Mouse (Mus musculus) thymus, adult 18-20 months (tissue): ENCODE measurements at regions not wholly inside any gene's neighbourhood (a gene's known extent, or its start where the extent isn't known, plus 50 kb on each side); places are given as distances from the start of the nearest gene placed in this dataset.

Source experiments
- DNase-seq, 2 experiments: peaks; one replicate each; pipeline ENCODE4 v3.0.0; 2022; ENCODE audit warnings: mixed read lengths in 2 of 2

- no peak for DNase-seq
Observed at GRCm38 (mm10) chr8:89314907-89315306, 270.9 kb upstream of the Sall1 start.

GRCm38 (mm10) chr8:89310696-89311214 is 266.8 kb upstream of the Sall1 start:
- DNase-seq = no peak

GRCm38 (mm10) chr8:89309591-89309990 is 265.6 kb upstream of the Sall1 start:
- DNase-seq = no peak

- no peak for DNase-seq
Observed at GRCm38 (mm10) chr8:89308950-89309349, 265.0 kb upstream of the Sall1 start.

GRCm38 (mm10) chr8:89308532-89308931 is 264.6 kb upstream of the Sall1 start:
- DNase-seq = no peak

GRCm38 (mm10) chr8:89307601-89308000 is 263.6 kb upstream of the Sall1 start:
- DNase-seq = no peak

- no peak for DNase-seq
Observed at GRCm38 (mm10) chr8:89307085-89307484, 263.1 kb upstream of the Sall1 start.

- DNase-seq = no peak
Observed at GRCm38 (mm10) chr8:89304116-89304515, 260.2 kb upstream of the Sall1 start.

GRCm38 (mm10) chr8:89303326-89303725 is 259.4 kb upstream of the Sall1 start:
- DNase-seq = no peak

- DNase-seq = no peak
Observed at GRCm38 (mm10) chr8:89299637-89300036, 255.7 kb upstream of the Sall1 start.

GRCm38 (mm10) chr8:89295686-89296085 is 251.7 kb upstream of the Sall1 start:
- no peak for DNase-seq

- DNase-seq = no peak
Observed at GRCm38 (mm10) chr8:89289017-89289416, 245.1 kb upstream of the Sall1 start.

GRCm38 (mm10) chr8:89284871-89285564 is 241.1 kb upstream of the Sall1 start:
- DNase-seq = no peak

- DNase-seq = no peak
Observed at GRCm38 (mm10) chr8:89283105-89284096, 239.4 kb upstream of the Sall1 start.

- DNase-seq = no peak
Observed at GRCm38 (mm10) chr8:89279844-89280243, 235.9 kb upstream of the Sall1 start.

- DNase-seq = no peak
Observed at GRCm38 (mm10) chr8:89279142-89279541, 235.2 kb upstream of the Sall1 start.

- no peak for DNase-seq
Observed at GRCm38 (mm10) chr8:89273276-89273675, 229.3 kb upstream of the Sall1 start.

GRCm38 (mm10) chr8:89272381-89272815 is 228.4 kb upstream of the Sall1 start:
- DNase-seq = no peak

- DNase-seq = no peak
Observed at GRCm38 (mm10) chr8:89271381-89272355, 227.7 kb upstream of the Sall1 start.

- no peak for DNase-seq
Observed at GRCm38 (mm10) chr8:89270001-89270400, 226.0 kb upstream of the Sall1 start.

GRCm38 (mm10) chr8:89261163-89261812 is 217.3 kb upstream of the Sall1 start:
- no peak for DNase-seq

GRCm38 (mm10) chr8:89259881-89260280 is 215.9 kb upstream of the Sall1 start:
- no peak for DNase-seq
